9 mouse cellular contexts compared by ENCODE assay signal in the genomic region with DNA sequence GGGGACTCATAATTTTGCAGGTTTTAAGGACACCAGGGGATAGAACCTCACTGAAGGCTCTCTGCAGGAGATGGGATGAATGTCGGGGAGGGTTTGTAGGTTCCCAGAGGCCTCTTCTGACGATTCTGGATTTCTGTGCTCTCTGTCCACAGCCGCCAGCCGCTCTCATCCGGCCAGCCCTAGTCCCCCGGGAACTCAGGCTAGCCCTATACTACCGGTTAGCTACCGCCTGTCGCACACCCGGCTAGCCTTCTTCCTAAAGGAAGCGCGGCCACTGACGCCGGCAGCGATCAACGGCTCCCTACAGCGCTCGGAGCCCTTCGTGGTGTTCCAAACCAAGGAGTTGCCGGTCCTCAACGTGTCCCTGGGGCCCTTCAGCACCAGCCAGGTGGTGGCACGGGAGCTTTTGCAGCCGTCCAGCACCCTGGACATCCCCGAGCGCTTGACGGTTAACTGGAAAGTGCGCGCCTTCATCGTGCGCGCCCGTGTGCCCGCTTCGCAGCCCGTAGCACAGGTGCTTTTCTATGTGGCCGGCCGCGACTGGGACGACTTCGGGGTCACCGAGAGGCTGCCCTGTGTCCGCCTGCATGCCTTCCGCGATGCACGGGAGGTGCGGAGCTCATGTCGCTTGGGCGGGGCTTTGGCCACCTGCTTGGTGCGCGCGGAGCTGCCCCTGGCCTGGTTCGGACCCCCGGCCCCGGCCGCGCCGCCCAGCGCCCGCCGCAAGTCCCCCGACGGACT. TPM values are rescaled to one million over a fixed set of nuclear protein-coding genes. Genes with fewer than 3 reads are reported as not detected.
DNase-seq lines count a peak whose midpoint lies in the region; ATAC-seq and TF ChIP-seq lines count a peak whose summit lies in the region.
"Had no signal": no experiment of that assay in that cellular context is flagged by ENCODE, and none has a peak within 500 bp of the region (broad histone marks: within the 10 kb centered on the region; RNA-seq: fewer than 3 reads in every experiment).

No protein-coding gene starts in this region.

- peaks cover 54% of the 10 kb centered on the region for H3K27me3 ChIP-seq in lung, embryonic 15.5 days
- peaks cover 59% of the 10 kb centered on the region for H3K27me3 ChIP-seq in forebrain, embryonic 13.5 days
- H3K27me3 ChIP-seq in limb, embryonic 12.5 days: peaks cover 87% of the 10 kb centered on the region
- peaks cover 16% of the 10 kb centered on the region for H3K27me3 ChIP-seq in small intestine, adult 2 months (ENCODE audit: control insufficient read depth, insufficient read depth, low read length)

- TF ChIP-seq CTCF in small intestine, adult 2 months (IDR thresholded peaks at IDR 0.05; ENCODE audit: extremely low read depth, insufficient read length, insufficient replicate concordance, low read depth, low read length): no peak

- no peak for ATAC-seq in lung, embryonic 15.5 days (ENCODE audit: borderline replicate concordance, extremely low read depth, low FRiP score, low TSS enrichment)
- no peak for ATAC-seq in forebrain, embryonic 13.5 days
- no peak for ATAC-seq in limb, embryonic 12.5 days (ENCODE audit: insufficient number of reproducible peaks, insufficient read depth, low FRiP score, low TSS enrichment, low read depth)
- ATAC-seq in erythroblast, adult 5-6 weeks (replicated peaks; ENCODE audit: low FRiP score, poor library complexity, severe bottlenecking): no peak

- H3K4me1 ChIP-seq in lung, embryonic 15.5 days: no peaks in the 10 kb centered on the region
- peaks cover 11% of the 10 kb centered on the region for H3K4me1 ChIP-seq in forebrain, embryonic 13.5 days
- H3K4me1 ChIP-seq in limb, embryonic 12.5 days (replicated peaks): peaks cover 9% of the 10 kb centered on the region
- no peaks in the 10 kb centered on the region for H3K4me1 ChIP-seq in small intestine, adult 2 months (ENCODE audit: control insufficient read depth, insufficient read depth, insufficient read length, low read length)

- no peak overlapping the region for H3K9ac ChIP-seq in lung, embryonic 15.5 days
- peak overlapping the region; percentile 59 for H3K9ac ChIP-seq in forebrain, embryonic 13.5 days
- H3K9ac ChIP-seq in limb, embryonic 12.5 days (replicated peaks): 0 out of 2 replicates have a peak overlapping the region, but pooled peaks have one; percentile 8

- no peak overlapping the region for H3K27ac ChIP-seq in lung, embryonic 15.5 days
- no peak overlapping the region for H3K27ac ChIP-seq in forebrain, embryonic 13.5 days
- H3K27ac ChIP-seq in limb, embryonic 12.5 days: no peak overlapping the region
- no peak overlapping the region for H3K27ac ChIP-seq in small intestine, adult 2 months (ENCODE audit: insufficient read depth, low read depth, low read length)

- DNase-seq in lung, postnatal 25 days (ENCODE audit: low spot score): no peak
- no peak for DNase-seq in layer of hippocampus, postnatal 10 days (ENCODE audit: low spot score in 2 of 2)
- DNase-seq in frontal cortex, postnatal 25 days (ENCODE audit: low spot score in 2 of 2): no peak

- TF ChIP-seq POLR2A in small intestine, adult 2 months (IDR thresholded peaks at IDR 0.05; ENCODE audit: low read depth, low read length): no peak

- 3% methylated on average over 62 of the region's 62 CpGs for WGBS in lung, embryonic 15.5 days
- WGBS in forebrain, embryonic 13.5 days: 1% methylated on average over 49 of the region's 62 CpGs
- WGBS in limb, embryonic 12.5 days: 2% methylated on average over 62 of the region's 62 CpGs
- 8% methylated on average over 62 of the region's 62 CpGs for WGBS in small intestine, adult 2 months

- H3K4me2 ChIP-seq in lung, embryonic 15.5 days: peak overlapping the region; percentile 41
- peak overlapping the region; percentile 81 for H3K4me2 ChIP-seq in forebrain, embryonic 13.5 days
- H3K4me2 ChIP-seq in limb, embryonic 12.5 days: peak overlapping the region; percentile 71

- H3K9me3 ChIP-seq in lung, embryonic 15.5 days: no peaks in the 10 kb centered on the region
- H3K9me3 ChIP-seq in forebrain, embryonic 13.5 days (replicated peaks): no peaks in the 10 kb centered on the region
- no peaks in the 10 kb centered on the region for H3K9me3 ChIP-seq in limb, embryonic 12.5 days

- peak overlapping the region; percentile 12 for H3K4me3 ChIP-seq in lung, embryonic 15.5 days
- H3K4me3 ChIP-seq in forebrain, embryonic 13.5 days: peak overlapping the region; percentile 46
- peak overlapping the region; percentile 42 for H3K4me3 ChIP-seq in limb, embryonic 12.5 days (replicated peaks)
- peak overlapping the region; percentile 22; the same call in 1 of the 2 replicates for H3K4me3 ChIP-seq in small intestine, adult 2 months (ENCODE audit: low read depth, low read length)

- no peaks in the 10 kb centered on the region for H3K36me3 ChIP-seq in lung, embryonic 15.5 days
- no peaks in the 10 kb centered on the region for H3K36me3 ChIP-seq in forebrain, embryonic 13.5 days (ENCODE audit: poor library complexity, severe bottlenecking)
- H3K36me3 ChIP-seq in limb, embryonic 12.5 days: no peaks in the 10 kb centered on the region
- H3K36me3 ChIP-seq in small intestine, adult 2 months (ENCODE audit: control insufficient read depth, insufficient read depth, low read length): no peaks in the 10 kb centered on the region

RNA-seq across cellular contexts. Expression of a gene that starts 45.6 kb away (rescaled TPM):
- polyA plus RNA-seq in lung, embryonic 15.5 days (2015; fragmentation: Nextera tagmentation; extraction: Ambion mirVana): 0.11 and 0.12 TPM in 2 replicates
- polyA plus RNA-seq in forebrain, embryonic 13.5 days (2015; fragmentation: Nextera tagmentation; extraction: Ambion mirVana): 0.36 and 0.67 TPM in 2 replicates
- polyA plus RNA-seq in limb, embryonic 12.5 days (2016; fragmentation: Nextera tagmentation; extraction: Ambion mirVana): 0.70 and 0.76 TPM in 2 replicates
- 2.5 and 3.7 TPM in 2 replicates for polyA plus RNA-seq in small intestine, adult 2 months (2012; rRNA removed)
- total RNA-seq in erythroblast, adult 5-6 weeks (2015; ENCODE audit: low replicate concordance): not detected in 2 replicates
- total RNA-seq in erythroblast, adult 5-6 weeks (2017; ENCODE audit: low replicate concordance): not detected in 2 replicates
- total RNA-seq in layer of hippocampus, postnatal 10 days (2021): 10 to 100 TPM; 15.2 to 18.5 TPM
- total RNA-seq: gastrocnemius, adult 8-10 months had no signal
